Mouse (Mus musculus): Measurements from ENCODE around the gene Tcf7l1. TPM values are rescaled to one million over a fixed set of nuclear protein-coding genes. Genes with fewer than 3 reads are reported as not detected.

Tcf7l1 gene
- polyA plus RNA-seq, 1 experiment from 2014 or later: 20.6 TPM

DNA sequence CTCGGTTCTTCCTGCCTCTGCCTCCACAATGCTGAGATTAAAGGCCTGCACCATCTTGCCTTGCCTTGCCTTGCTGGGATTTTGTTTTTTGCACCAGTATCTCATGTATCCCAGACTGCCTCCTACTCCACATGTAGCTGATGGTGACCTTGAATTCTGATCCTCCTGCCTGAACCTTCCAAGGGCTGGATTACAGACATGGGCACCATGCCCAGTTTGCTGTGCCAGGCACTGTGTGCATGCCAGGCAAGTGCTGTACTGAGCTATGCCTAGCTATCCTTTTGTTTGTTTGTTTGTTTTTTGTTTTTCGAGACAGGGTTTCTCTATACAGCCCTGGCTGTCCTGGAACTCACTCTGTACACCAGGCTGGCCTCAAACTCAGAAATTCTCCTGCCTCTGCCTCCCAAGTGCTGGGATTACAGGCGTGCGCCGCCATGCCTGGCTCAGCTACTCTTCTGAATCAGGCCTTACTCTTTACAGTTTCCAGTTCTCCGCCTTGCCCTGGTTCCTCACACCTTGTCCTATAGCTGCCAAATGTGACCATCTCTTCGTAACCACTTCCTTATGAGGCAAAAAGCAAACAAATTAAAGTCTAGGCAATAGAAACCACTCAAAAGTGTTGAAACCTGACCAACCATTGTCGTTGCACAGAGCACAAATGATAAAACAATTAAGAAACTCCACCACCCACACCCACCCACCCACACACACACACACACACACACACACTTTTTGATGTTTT is 165.2 kb downstream of the Tcf7l1 start:
- Histone ChIP-seq H3K27me3 (ENCODE audit: control insufficient read depth, insufficient read depth, low read length) (no peaks in the 10 kb centered on the region), H3K9ac (ENCODE audit: low read length) (no peak overlapping the region), H3K27ac (ENCODE audit: low read length) (no peak overlapping the region), H3K4me2 (ENCODE audit: low read depth, low read length) (no peak overlapping the region), H3K4me1 (ENCODE audit: control insufficient read depth, insufficient read depth, low read length) (peaks cover 5% of the 10 kb centered on the region; the same call in 1 of the 2 replicates), H3K36me3 (ENCODE audit: control insufficient read depth, insufficient read depth, low read length) (peaks cover 8% of the 10 kb centered on the region; the same call in 1 of the 2 replicates), H3K4me3 (replicated peaks; ENCODE audit: low read length) (no peak overlapping the region), H3K9me3 (replicated peaks; ENCODE audit: control insufficient read depth, low read length) (no peaks in the 10 kb centered on the region)
- ATAC-seq (ENCODE audit: insufficient read depth, low FRiP score): no peak
- 90% methylated on average over 8 of the region's 8 CpGs for WGBS

GRCm38 (mm10) chr6:72622917-72623316 is 166.1 kb downstream of the Tcf7l1 start:
- Histone ChIP-seq H3K9me3 (replicated peaks; ENCODE audit: control insufficient read depth, low read length) (no peaks in the 10 kb centered on the region), H3K4me2 (ENCODE audit: low read depth, low read length) (no peak overlapping the region), H3K27me3 (ENCODE audit: control insufficient read depth, insufficient read depth, low read length) (no peaks in the 10 kb centered on the region), H3K9ac (ENCODE audit: low read length) (no peak overlapping the region), H3K4me3 (replicated peaks; ENCODE audit: low read length) (no peak overlapping the region), H3K36me3 (ENCODE audit: control insufficient read depth, insufficient read depth, low read length) (peaks cover 4% of the 10 kb centered on the region; the same call in 1 of the 2 replicates), H3K27ac (ENCODE audit: low read length) (no peak overlapping the region), H3K4me1 (ENCODE audit: control insufficient read depth, insufficient read depth, low read length) (peaks cover 5% of the 10 kb centered on the region; the same call in 1 of the 2 replicates)
- WGBS: 37% methylated on average over 3 of the region's 3 CpGs
- no peak for ATAC-seq (ENCODE audit: insufficient read depth, low FRiP score)

- Histone ChIP-seq H3K27me3 (ENCODE audit: control insufficient read depth, insufficient read depth, low read length) (no peaks in the 10 kb centered on the region), H3K27ac (ENCODE audit: low read length) (0 out of 2 replicates have a peak overlapping the region, but pooled peaks have one; percentile 10), H3K36me3 (ENCODE audit: control insufficient read depth, insufficient read depth, low read length) (no peaks in the 10 kb centered on the region), H3K4me1 (ENCODE audit: control insufficient read depth, insufficient read depth, low read length) (peaks cover 11% of the 10 kb centered on the region; the same call in 1 of the 2 replicates), H3K9me3 (replicated peaks; ENCODE audit: control insufficient read depth, low read length) (no peaks in the 10 kb centered on the region), H3K4me2 (ENCODE audit: low read depth, low read length) (no peak overlapping the region), H3K4me3 (replicated peaks; ENCODE audit: low read length) (no peak overlapping the region), H3K9ac (ENCODE audit: low read length) (no peak overlapping the region)
- no peak for ATAC-seq (ENCODE audit: insufficient read depth, low FRiP score)
- 54% methylated on average over 5 of the region's 5 CpGs for WGBS
Measured at GRCm38 (mm10) chr6:72620920-72621319, 168.1 kb downstream of the Tcf7l1 start.

DNA sequence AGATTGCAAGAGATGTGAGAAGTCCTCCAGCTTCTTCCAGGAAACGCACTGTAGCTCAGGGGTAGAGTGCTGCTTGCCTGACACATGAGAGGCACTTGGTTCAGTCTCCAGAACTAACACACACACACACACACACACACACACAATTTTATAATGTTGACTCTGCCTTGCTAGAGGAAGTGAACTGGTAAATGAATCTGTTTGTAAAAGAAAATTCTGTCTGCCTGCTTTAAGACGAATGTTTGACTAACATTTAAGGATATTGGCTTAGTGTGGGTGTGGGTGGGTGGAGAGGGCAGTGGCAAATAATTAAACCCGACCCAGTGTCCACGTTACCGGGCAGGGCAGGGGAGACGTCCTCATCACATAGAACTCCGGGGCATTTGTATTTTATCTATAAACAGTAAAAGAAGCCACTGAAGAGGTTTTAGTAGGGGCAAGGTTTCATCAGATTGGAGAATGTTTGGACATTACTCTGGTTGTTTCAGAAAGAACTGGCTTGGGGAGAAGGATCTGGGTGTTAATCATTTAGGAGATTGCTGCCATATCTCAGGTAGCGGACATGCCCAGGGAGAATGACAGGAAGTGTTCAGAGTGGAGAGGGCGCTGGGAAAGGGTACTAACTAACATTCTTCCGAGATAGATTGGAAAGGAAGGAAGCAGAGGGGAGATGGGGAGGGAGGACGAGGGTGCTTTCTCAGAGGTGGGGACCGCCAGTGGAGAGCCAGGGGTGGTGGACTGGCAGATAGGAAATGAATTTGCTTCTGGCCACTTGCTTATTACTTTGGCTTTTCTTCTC is 169.1 kb downstream of the Tcf7l1 start:
- Histone ChIP-seq H3K27ac (ENCODE audit: low read length) (peak overlapping the region; percentile 86), H3K9me3 (replicated peaks; ENCODE audit: control insufficient read depth, low read length) (no peaks in the 10 kb centered on the region), H3K9ac (ENCODE audit: low read length) (peak overlapping the region; percentile 20; the same call in 1 of the 2 replicates), H3K4me3 (replicated peaks; ENCODE audit: low read length) (0 out of 2 replicates have a peak overlapping the region, but pooled peaks have one; percentile 3), H3K27me3 (ENCODE audit: control insufficient read depth, insufficient read depth, low read length) (no peaks in the 10 kb centered on the region), H3K4me2 (ENCODE audit: low read depth, low read length) (peak overlapping the region; percentile 34; the same call in 1 of the 2 replicates), H3K36me3 (ENCODE audit: control insufficient read depth, insufficient read depth, low read length) (no peaks in the 10 kb centered on the region), H3K4me1 (ENCODE audit: control insufficient read depth, insufficient read depth, low read length) (peaks cover 21% of the 10 kb centered on the region)
- 26% methylated on average over 12 of the region's 12 CpGs for whole genome bisulfite sequencing
- peak; percentile 61; the same call in 1 of the 2 replicates for ATAC-seq (ENCODE audit: insufficient read depth, low FRiP score)

DNA sequence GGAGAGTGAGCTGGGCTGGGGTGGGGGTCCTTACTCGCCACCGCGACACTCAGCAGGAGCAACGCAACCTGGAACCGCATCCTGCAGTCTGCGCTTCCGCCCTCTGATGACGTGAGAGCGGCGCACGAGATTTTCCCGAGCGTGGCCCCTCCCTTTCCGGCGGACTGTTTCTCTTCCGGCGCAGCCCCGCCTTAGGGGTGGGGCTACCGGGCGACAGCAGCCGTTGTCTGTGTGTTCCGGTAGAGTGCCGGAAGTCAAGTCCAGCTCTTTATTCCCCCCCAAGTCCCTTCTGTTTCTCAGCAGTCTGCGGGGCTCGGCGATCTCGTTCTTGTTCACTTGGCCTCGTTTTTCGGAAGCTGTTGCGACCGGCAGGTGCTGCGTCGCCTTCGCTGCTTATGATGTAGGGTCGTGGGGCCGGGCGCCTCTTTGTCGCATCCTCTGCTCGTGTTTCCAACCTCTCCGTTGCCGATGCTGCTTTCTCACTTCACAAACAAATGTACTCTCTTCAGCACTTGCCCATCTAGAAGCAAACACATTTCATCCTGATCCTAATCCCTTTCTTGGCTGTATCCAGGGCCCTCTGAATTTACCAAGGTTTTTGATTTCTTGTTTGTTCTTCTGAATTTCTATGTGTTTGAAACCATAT is 172.3 kb downstream of the Tcf7l1 start, which contains the start of gene Tgoln1:
TSS of gene Tgoln1 (minus strand) at position 358 of the 646 bp plus-strand sequence.
- H3K36me3 ChIP-seq (ENCODE audit: control insufficient read depth, insufficient read depth, low read length): peaks cover 4% of the 10 kb centered on the region; the same call in 1 of the 2 replicates
- no peaks in the 10 kb centered on the region for H3K9me3 ChIP-seq (replicated peaks; ENCODE audit: control insufficient read depth, low read length)
- H3K4me1 ChIP-seq (ENCODE audit: control insufficient read depth, insufficient read depth, low read length): peaks cover 30% of the 10 kb centered on the region
- H3K4me2 ChIP-seq (ENCODE audit: low read depth, low read length): peak within 1 kb of the TSS; percentile 93
- peak within 1 kb of the TSS; percentile 85 for H3K9ac ChIP-seq (ENCODE audit: low read length)
- under 1% methylated on average over 41 of the region's 41 CpGs for WGBS
- H3K27ac ChIP-seq (ENCODE audit: low read length): peak within 1 kb of the TSS; percentile 86
- peak within 1 kb of the TSS; percentile 90 for H3K4me3 ChIP-seq (replicated peaks; ENCODE audit: low read length)
- peak; percentile 94 for ATAC-seq (ENCODE audit: insufficient read depth, low FRiP score)
- no peaks in the 10 kb centered on the region for H3K27me3 ChIP-seq (ENCODE audit: control insufficient read depth, insufficient read depth, low read length)

GRCm38 (mm10) chr6:72615561-72616375 is 173.3 kb downstream of the Tcf7l1 start:
- Histone ChIP-seq H3K27ac (ENCODE audit: low read length) (no peak overlapping the region; the same call in 1 of the 2 replicates), H3K9ac (ENCODE audit: low read length) (peak overlapping the region; percentile 85), H3K27me3 (ENCODE audit: control insufficient read depth, insufficient read depth, low read length) (no peaks in the 10 kb centered on the region), H3K4me3 (replicated peaks; ENCODE audit: low read length) (peak overlapping the region; percentile 90), H3K9me3 (replicated peaks; ENCODE audit: control insufficient read depth, low read length) (no peaks in the 10 kb centered on the region), H3K4me1 (ENCODE audit: control insufficient read depth, insufficient read depth, low read length) (peaks cover 28% of the 10 kb centered on the region), H3K36me3 (ENCODE audit: control insufficient read depth, insufficient read depth, low read length) (peaks cover 4% of the 10 kb centered on the region; the same call in 1 of the 2 replicates), H3K4me2 (ENCODE audit: low read depth, low read length) (peak overlapping the region; percentile 93)
- 20% methylated on average over 25 of the region's 25 CpGs for WGBS
- no peak for ATAC-seq (ENCODE audit: insufficient read depth, low FRiP score)

- ATAC-seq (ENCODE audit: insufficient read depth, low FRiP score): no peak
- 49% methylated on average over 2 of the region's 2 CpGs for WGBS
- no peak overlapping the region for H3K27ac ChIP-seq (ENCODE audit: low read length)
Measured at GRCm38 (mm10) chr6:72615151-72615550, 173.9 kb downstream of the Tcf7l1 start.

GRCm38 (mm10) chr6:72610261-72610660 is 178.8 kb downstream of the Tcf7l1 start:
- Histone ChIP-seq H3K9me3 (replicated peaks; ENCODE audit: control insufficient read depth, low read length) (no peaks in the 10 kb centered on the region), H3K4me1 (ENCODE audit: control insufficient read depth, insufficient read depth, low read length) (peaks cover 13% of the 10 kb centered on the region), H3K36me3 (ENCODE audit: control insufficient read depth, insufficient read depth, low read length) (peaks cover 19% of the 10 kb centered on the region), H3K9ac (ENCODE audit: low read length) (no peak overlapping the region), H3K4me3 (replicated peaks; ENCODE audit: low read length) (no peak overlapping the region), H3K4me2 (ENCODE audit: low read depth, low read length) (no peak overlapping the region), H3K27ac (ENCODE audit: low read length) (no peak overlapping the region), H3K27me3 (ENCODE audit: control insufficient read depth, insufficient read depth, low read length) (no peaks in the 10 kb centered on the region)
- ATAC-seq (ENCODE audit: insufficient read depth, low FRiP score): no peak
- 72% methylated on average over 4 of the region's 4 CpGs for WGBS

More at GRCm38 (mm10) chr6:72615151-72615550, 173.9 kb downstream of the Tcf7l1 start:
- Histone ChIP-seq H3K9ac (ENCODE audit: low read length) (peak overlapping the region; percentile 85), H3K4me1 (ENCODE audit: control insufficient read depth, insufficient read depth, low read length) (peaks cover 28% of the 10 kb centered on the region), H3K4me3 (replicated peaks; ENCODE audit: low read length) (peak overlapping the region; percentile 90), H3K36me3 (ENCODE audit: control insufficient read depth, insufficient read depth, low read length) (peaks cover 4% of the 10 kb centered on the region; the same call in 1 of the 2 replicates), H3K4me2 (ENCODE audit: low read depth, low read length) (peak overlapping the region; percentile 93), H3K9me3 (replicated peaks; ENCODE audit: control insufficient read depth, low read length) (no peaks in the 10 kb centered on the region), H3K27me3 (ENCODE audit: control insufficient read depth, insufficient read depth, low read length) (no peaks in the 10 kb centered on the region)

Data from stomach, embryonic 16.5 days (tissue).